Mouse (Mus musculus) layer of hippocampus, postnatal 10 days (tissue): Measurements from ENCODE around the gene Olfr492. TPM values are rescaled to one million over a fixed set of nuclear protein-coding genes. Genes with fewer than 3 reads are reported as not detected.

Experiments
- DNase-seq, 2 experiments: peaks; one replicate each; pipeline ENCODE4 v3.0.0; 2021; ENCODE audit warnings: low spot score in 2 of 2
- long read RNA-seq: library from polyadenylated mRNA; stranded (forward); transcript quantifications from one replicate; pipeline ENCODE4 v2.0.0, GENCODE M21; 2023
- total RNA-seq, 2 experiments: library from RNA; stranded (reverse); gene quantifications; 2 replicates each; pipeline ENCODE4 v1.2.3; 2021

Gene Olfr492
- not detected for total RNA-seq
- long read RNA-seq, result 0 reads

DNA sequence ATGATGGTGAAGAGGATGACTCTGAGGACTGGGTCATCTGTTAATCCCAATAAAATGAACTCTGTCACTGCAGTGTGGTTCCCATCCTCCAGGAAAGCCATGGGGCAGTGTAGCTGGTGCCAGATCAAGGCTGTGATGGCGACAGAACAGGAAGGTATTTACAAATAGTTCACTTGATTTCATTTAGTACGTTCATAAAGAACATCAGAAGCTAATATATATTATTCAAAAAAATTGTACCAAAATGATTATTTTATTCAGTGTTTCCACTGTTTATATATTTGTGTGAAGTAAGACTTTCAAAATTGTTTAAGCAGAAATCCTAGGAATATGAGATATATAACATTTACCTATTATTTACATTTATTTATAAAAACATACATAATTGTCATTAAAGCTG is at the start of gene Olfr492:
Olfr492 (minus strand) TSS at position 101 of the 400 bp plus-strand sequence.
- DNase-seq, result no peak

DNA sequence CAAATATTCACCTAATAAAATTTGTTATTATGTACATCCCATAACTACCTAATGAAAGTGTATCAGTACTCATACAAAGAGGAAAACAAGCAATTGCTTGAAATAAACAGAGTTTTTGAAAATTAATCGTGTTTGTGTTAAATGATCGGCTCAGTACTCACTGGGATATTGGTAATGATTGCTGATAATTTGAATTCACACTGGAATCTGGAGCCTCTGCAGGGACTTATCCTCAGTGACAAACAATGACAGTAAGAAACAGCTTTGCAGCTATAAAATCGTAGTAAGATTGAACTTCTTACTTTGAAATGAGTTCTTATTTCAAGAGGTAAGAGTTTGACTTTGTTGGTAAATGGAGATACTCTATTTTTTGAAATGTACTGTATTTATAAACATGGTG is 41.6 kb upstream of the Olfr492 start, which contains the start of gene Olfr494:
Olfr494 (plus strand) TSS at position 301 of the 400 bp plus-strand sequence.
- no peak for DNase-seq

DNA sequence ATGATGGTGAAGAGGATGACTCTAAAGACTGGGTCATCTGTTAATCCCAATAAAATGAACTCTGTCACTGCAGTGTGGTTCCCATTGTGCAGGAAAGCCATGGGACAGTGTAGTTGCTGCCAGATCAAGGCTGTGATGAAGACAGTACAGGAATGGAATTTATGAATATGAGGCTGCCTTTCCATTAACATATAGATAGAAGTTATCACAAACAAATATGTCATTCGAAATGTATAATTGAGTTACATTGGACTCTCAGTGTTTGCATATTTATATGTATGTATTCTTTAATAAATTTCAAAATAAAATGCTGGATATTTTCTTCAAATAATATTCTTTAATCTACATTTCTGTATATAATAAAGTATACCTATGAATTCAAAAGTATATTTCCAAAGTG is 23.4 kb upstream of the Olfr492 start, which contains the start of gene Olfr493:
Olfr493 (minus strand) TSS at position 101 of the 400 bp plus-strand sequence.
- DNase-seq, result no peak

DNA sequence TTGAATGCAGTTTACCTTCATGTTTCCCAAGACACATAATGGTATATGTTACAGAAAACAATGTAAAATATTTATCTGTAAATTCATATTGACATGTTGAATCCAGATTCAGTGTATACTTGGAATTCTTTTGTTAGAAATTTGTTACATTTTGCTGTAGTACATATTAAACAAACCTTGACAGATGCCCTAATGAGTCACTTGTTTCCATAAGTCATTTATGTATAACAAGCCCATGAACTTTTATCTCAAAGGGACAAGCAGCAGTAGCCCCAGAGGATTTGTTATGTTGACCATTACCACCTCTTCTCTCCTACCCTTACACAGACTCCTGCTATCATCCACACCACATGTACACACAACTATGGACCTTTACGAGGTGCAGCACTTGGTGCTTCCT is 10.3 kb downstream of the Olfr492 start, which contains the start of gene Olfr491:
Olfr491 (plus strand) TSS at position 301 of the 400 bp plus-strand sequence.
- DNase-seq, result no peak

DNA sequence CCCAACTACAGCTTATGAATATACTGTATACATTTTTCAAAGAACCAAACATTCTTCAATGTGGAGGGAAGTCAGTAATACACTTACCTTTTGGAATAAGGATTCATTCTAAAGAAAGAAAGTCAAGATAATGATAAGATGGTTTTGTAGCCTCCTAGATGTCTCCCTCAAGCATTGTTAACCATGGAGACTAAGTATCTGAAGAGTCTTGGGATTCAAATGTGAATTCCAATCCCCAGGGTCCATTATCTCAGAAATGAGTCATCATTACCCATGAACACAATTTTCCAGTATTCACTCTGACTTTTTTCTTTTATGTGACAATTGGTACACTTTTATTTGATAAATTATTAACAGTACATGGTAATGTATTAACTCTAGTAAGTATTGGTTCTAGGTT is 34.6 kb downstream of the Olfr492 start, which contains the start of gene Olfr490:
Olfr490 (minus strand) TSS at position 101 of the 400 bp plus-strand sequence.
- DNase-seq, result no peak

Other genes with a start within 250 kb of the Olfr492 start
- gene Olfr481, start 243.8 kb downstream of the Olfr492 start, total RNA-seq, result not detected
- gene Olfr482, start 226.1 kb downstream of the Olfr492 start, total RNA-seq, result 1 to 10 TPM; 1.8 to 2.2 TPM
- not detected for gene Olfr483, start 222.8 kb downstream of the Olfr492 start, total RNA-seq
- gene Olfr484, start 196.2 kb downstream of the Olfr492 start, total RNA-seq, result not detected
- not detected for gene Olfr485, start 163.8 kb downstream of the Olfr492 start, total RNA-seq
- not detected for gene Olfr486, start 150.9 kb downstream of the Olfr492 start, total RNA-seq
- gene Olfr487, start 109.0 kb downstream of the Olfr492 start, total RNA-seq, result not detected
- not detected for gene Olfr488, start 65.3 kb downstream of the Olfr492 start, total RNA-seq
- gene Olfr490, start 34.7 kb downstream of the Olfr492 start, total RNA-seq, result not detected
- gene Olfr491, start 10.2 kb downstream of the Olfr492 start, total RNA-seq, result not detected
- not detected for gene Olfr493, start 23.3 kb upstream of the Olfr492 start, total RNA-seq
- gene Olfr494, start 41.7 kb upstream of the Olfr492 start, total RNA-seq, result not detected
- not detected for gene Olfr495, start 69.5 kb upstream of the Olfr492 start, total RNA-seq
- not detected for gene Olfr497, start 96.7 kb upstream of the Olfr492 start, total RNA-seq
- gene Olfr498, start 141.7 kb upstream of the Olfr492 start, total RNA-seq, result not detected
- gene Olfr502, start 201.4 kb upstream of the Olfr492 start, total RNA-seq, result not detected
- gene Olfr503, start 220.9 kb upstream of the Olfr492 start, total RNA-seq, result not detected
- not detected for gene Olfr504, start 242.1 kb upstream of the Olfr492 start, total RNA-seq